Mouse (Mus musculus): ENCODE data around the gene Lnpep.

DNA sequence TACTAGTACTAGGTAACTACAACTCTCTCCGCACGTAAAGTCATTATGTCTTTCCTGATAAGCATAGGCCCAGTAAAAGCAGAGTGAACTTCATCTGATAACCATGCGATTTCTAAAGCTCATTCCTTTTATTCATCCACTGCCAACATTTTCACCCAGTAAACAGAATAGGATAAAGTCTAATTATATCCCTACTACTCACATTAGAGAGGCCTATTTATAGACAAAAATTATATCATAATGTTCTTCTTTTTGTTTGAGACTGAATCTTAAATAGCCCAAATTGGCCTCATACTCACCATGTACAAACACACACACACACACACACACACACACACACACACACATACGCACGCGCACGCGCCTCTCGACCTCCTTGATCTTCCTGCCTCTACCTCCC is 48.5 kb downstream of the Lnpep start:
- no peak for TF ChIP-seq MAFK (IDR thresholded peaks at IDR 0.05; ENCODE audit: insufficient read depth, low read depth, low read length)
- TF ChIP-seq ZNF384 (IDR thresholded peaks at IDR 0.05; ENCODE audit: low read depth, low read length): no peak
- no peak for TF ChIP-seq ZC3H11A (IDR thresholded peaks at IDR 0.05; ENCODE audit: borderline replicate concordance, low read depth, low read length)
- no peak for TF ChIP-seq CHD2 (IDR thresholded peaks at IDR 0.05; ENCODE audit: low read depth, low read length)
- no peak for TF ChIP-seq HCFC1 (IDR thresholded peaks at IDR 0.05; ENCODE audit: borderline replicate concordance, insufficient read depth, low read length)

Data from ES-E14 (cell line).